In the genomic region with DNA sequence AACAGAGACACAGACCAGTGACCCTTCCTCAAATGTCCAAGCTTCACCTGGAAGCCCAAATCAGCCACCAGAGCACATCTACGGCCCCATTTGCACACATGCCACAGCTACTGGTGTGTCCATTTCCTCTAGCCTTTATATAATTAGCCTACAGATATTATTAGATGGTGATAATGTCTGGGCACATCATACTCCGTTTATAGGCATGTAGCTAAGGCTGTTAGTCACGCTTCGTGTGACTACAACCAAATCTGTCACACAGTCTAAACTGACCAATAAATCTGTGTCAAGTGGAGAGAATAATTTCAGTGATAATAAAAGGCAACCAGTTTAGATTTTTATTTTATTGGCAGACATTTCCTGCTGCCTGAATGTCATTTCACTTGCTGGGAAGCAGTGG, we compare ENCODE assay signal across 20 mouse cellular contexts.
DNase-seq lines count a peak whose midpoint lies in the region; ATAC-seq and TF ChIP-seq lines count a peak whose summit lies in the region.
"Had no signal": no experiment of that assay in that cellular context is flagged by ENCODE, and none has a peak within 500 bp of the region (broad histone marks: within the 10 kb centered on the region; RNA-seq: fewer than 3 reads in every experiment).

No protein-coding gene starts in this region.

- 88% methylated on average over 4 of the region's 4 CpGs for WGBS in heart, embryonic 11.5 days (ENCODE audit: insufficient replicate concordance)
- WGBS in midbrain, embryonic 13.5 days, result 69% methylated on average over 4 of the region's 4 CpGs
- WGBS in midbrain, embryonic 11.5 days, result 82% methylated on average over 4 of the region's 4 CpGs
- WGBS in hindbrain, postnatal 0 days, result 50% methylated on average over 4 of the region's 4 CpGs
- WGBS in neural tube, embryonic 15.5 days, result 49% methylated on average over 4 of the region's 4 CpGs

- H3K9ac ChIP-seq in heart, embryonic 11.5 days (ENCODE audit: low read depth, low read length), result no peak overlapping the region
- H3K9ac ChIP-seq in midbrain, embryonic 13.5 days (replicated peaks), result no peak overlapping the region
- no peak overlapping the region for H3K9ac ChIP-seq in midbrain, embryonic 11.5 days (ENCODE audit: low read length)
- no peak overlapping the region for H3K9ac ChIP-seq in hindbrain, postnatal 0 days (replicated peaks; ENCODE audit: low read length)
- no peak overlapping the region for H3K9ac ChIP-seq in neural tube, embryonic 15.5 days (replicated peaks)
- H3K9ac ChIP-seq: intestine, embryonic 15.5 days; limb, embryonic 12.5 days; liver, postnatal 0 days; stomach, embryonic 15.5 days had no signal

- DNase-seq in heart, adult 18-20 months, result peak; percentile 2 to 9
- DNase-seq in midbrain, embryonic 11.5 days (ENCODE audit: low spot score, missing footprints), result no peak
- no peak for DNase-seq in hindbrain, postnatal 0 days (ENCODE audit: low spot score)
- no peak for DNase-seq in lung, postnatal 14 days
- DNase-seq: adrenal gland, adult 2 months; heart, postnatal 36 days; kidney, adult 8-10 months; kidney, postnatal 10 days; liver, postnatal 0 days; lung, postnatal 10 days; thymus, postnatal 25 days had no signal

- H3K27me3 ChIP-seq in heart, embryonic 11.5 days (ENCODE audit: control insufficient read depth, insufficient read depth, low read length), result no peaks in the 10 kb centered on the region
- no peaks in the 10 kb centered on the region for H3K27me3 ChIP-seq in midbrain, embryonic 13.5 days
- no peaks in the 10 kb centered on the region for H3K27me3 ChIP-seq in midbrain, embryonic 11.5 days (ENCODE audit: control insufficient read depth, insufficient read depth, low read length)
- H3K27me3 ChIP-seq in hindbrain, postnatal 0 days (ENCODE audit: insufficient read depth, low read length), result no peaks in the 10 kb centered on the region
- no peaks in the 10 kb centered on the region for H3K27me3 ChIP-seq in neural tube, embryonic 15.5 days (replicated peaks)
- H3K27me3 ChIP-seq: intestine, embryonic 15.5 days; limb, embryonic 12.5 days; stomach, embryonic 15.5 days had no signal

- no peak overlapping the region for H3K27ac ChIP-seq in heart, embryonic 11.5 days (ENCODE audit: low read depth, low read length)
- peak overlapping the region; percentile 58; the same call in 1 of the 2 replicates for H3K27ac ChIP-seq in midbrain, embryonic 13.5 days
- no peak overlapping the region for H3K27ac ChIP-seq in midbrain, embryonic 11.5 days (ENCODE audit: low read depth, low read length)
- no peak overlapping the region for H3K27ac ChIP-seq in hindbrain, postnatal 0 days
- H3K27ac ChIP-seq in neural tube, embryonic 15.5 days (replicated peaks), result peak overlapping the region; percentile 57; the same call in 1 of the 2 replicates
- H3K27ac ChIP-seq: forebrain, embryonic 10.5 days; intestine, embryonic 15.5 days; limb, embryonic 12.5 days; stomach, embryonic 15.5 days had no signal

- no peak for TF ChIP-seq CTCF in hindbrain, postnatal 0 days (IDR thresholded peaks at IDR 0.05; ENCODE audit: low read depth)

- no peak overlapping the region for H3K4me3 ChIP-seq in heart, embryonic 11.5 days (ENCODE audit: low read depth, low read length)
- H3K4me3 ChIP-seq in midbrain, embryonic 13.5 days (replicated peaks), result no peak overlapping the region
- no peak overlapping the region for H3K4me3 ChIP-seq in midbrain, embryonic 11.5 days (ENCODE audit: low read depth, low read length)
- no peak overlapping the region for H3K4me3 ChIP-seq in hindbrain, postnatal 0 days (ENCODE audit: low read length)
- H3K4me3 ChIP-seq in neural tube, embryonic 15.5 days (replicated peaks), result no peak overlapping the region
- H3K4me3 ChIP-seq: forebrain, embryonic 10.5 days; intestine, embryonic 15.5 days; limb, embryonic 12.5 days; stomach, embryonic 15.5 days had no signal

- no peaks in the 10 kb centered on the region for H3K36me3 ChIP-seq in heart, embryonic 11.5 days (ENCODE audit: control insufficient read depth, insufficient read depth, low read length)
- no peaks in the 10 kb centered on the region for H3K36me3 ChIP-seq in midbrain, embryonic 13.5 days
- H3K36me3 ChIP-seq in midbrain, embryonic 11.5 days (ENCODE audit: control insufficient read depth, insufficient read depth, low read length), result no peaks in the 10 kb centered on the region
- no peaks in the 10 kb centered on the region for H3K36me3 ChIP-seq in hindbrain, postnatal 0 days (ENCODE audit: insufficient read depth, low read length)
- H3K36me3 ChIP-seq in neural tube, embryonic 15.5 days, result no peaks in the 10 kb centered on the region
- H3K36me3 ChIP-seq: forebrain, embryonic 10.5 days; intestine, embryonic 15.5 days; limb, embryonic 12.5 days; stomach, embryonic 15.5 days had no signal

- 0 out of 2 replicates have a peak, but pooled peaks cover 2% of the 10 kb centered on the region for H3K4me1 ChIP-seq in heart, embryonic 11.5 days (ENCODE audit: control insufficient read depth, insufficient read depth, low read length)
- peaks cover 33% of the 10 kb centered on the region for H3K4me1 ChIP-seq in midbrain, embryonic 13.5 days (replicated peaks)
- H3K4me1 ChIP-seq in midbrain, embryonic 11.5 days (ENCODE audit: control insufficient read depth, insufficient read depth, low read length), result peaks cover 5% of the 10 kb centered on the region
- peaks cover 7% of the 10 kb centered on the region for H3K4me1 ChIP-seq in hindbrain, postnatal 0 days (ENCODE audit: insufficient read depth, low read length)
- H3K4me1 ChIP-seq in neural tube, embryonic 15.5 days, result peaks cover 15% of the 10 kb centered on the region
- H3K4me1 ChIP-seq: intestine, embryonic 15.5 days; limb, embryonic 12.5 days; stomach, embryonic 15.5 days had no signal

- ATAC-seq in heart, embryonic 11.5 days (replicated peaks; ENCODE audit: insufficient number of reproducible peaks, low FRiP score, low TSS enrichment), result no peak
- no peak for ATAC-seq in midbrain, embryonic 13.5 days
- no peak for ATAC-seq in midbrain, embryonic 11.5 days (ENCODE audit: low FRiP score)
- peak; percentile 31; the same call in 1 of the 2 replicates for ATAC-seq in hindbrain, postnatal 0 days
- peak; percentile 49; the same call in 1 of the 2 replicates for ATAC-seq in neural tube, embryonic 15.5 days (ENCODE audit: low FRiP score)
- ATAC-seq: intestine, embryonic 15.5 days; liver, postnatal 0 days; Patski had no signal

- H3K4me2 ChIP-seq in heart, embryonic 11.5 days, result no peak overlapping the region
- no peak overlapping the region for H3K4me2 ChIP-seq in midbrain, embryonic 13.5 days (replicated peaks)
- no peak overlapping the region for H3K4me2 ChIP-seq in midbrain, embryonic 11.5 days
- no peak overlapping the region for H3K4me2 ChIP-seq in hindbrain, postnatal 0 days (ENCODE audit: low read depth, low read length)
- H3K4me2 ChIP-seq in neural tube, embryonic 15.5 days, result no peak overlapping the region
- H3K4me2 ChIP-seq: intestine, embryonic 15.5 days; limb, embryonic 12.5 days; liver, embryonic 11.5 days; stomach, embryonic 15.5 days had no signal

- no peaks in the 10 kb centered on the region for H3K9me3 ChIP-seq in heart, embryonic 11.5 days (replicated peaks; ENCODE audit: control insufficient read depth, low read length)
- no peaks in the 10 kb centered on the region for H3K9me3 ChIP-seq in midbrain, embryonic 13.5 days
- no peaks in the 10 kb centered on the region for H3K9me3 ChIP-seq in midbrain, embryonic 11.5 days (ENCODE audit: control insufficient read depth, low read length)
- no peaks in the 10 kb centered on the region for H3K9me3 ChIP-seq in hindbrain, postnatal 0 days (ENCODE audit: low read length)
- H3K9me3 ChIP-seq in neural tube, embryonic 15.5 days (replicated peaks), result no peaks in the 10 kb centered on the region
- H3K9me3 ChIP-seq: forebrain, embryonic 10.5 days; intestine, embryonic 15.5 days; limb, embryonic 12.5 days; stomach, embryonic 15.5 days had no signal

Comparison
In these comparisons a context has a peak if more than half of its experiments do, and no peak if none do; other contexts are left out.
1. H3K27ac ChIP-seq: peak in midbrain, embryonic 13.5 days (single experiment) and neural tube, embryonic 15.5 days (single experiment); none in heart, embryonic 11.5 days (single experiment), midbrain, embryonic 11.5 days (single experiment) and hindbrain, postnatal 0 days (single experiment).
2. DNase-seq: peak in heart, adult 18-20 months (2 of 2); none in midbrain, embryonic 11.5 days (single experiment), hindbrain, postnatal 0 days (single experiment) and lung, postnatal 14 days (single experiment).
3. ATAC-seq: peak in hindbrain, postnatal 0 days (single experiment) and neural tube, embryonic 15.5 days (single experiment); none in heart, embryonic 11.5 days (single experiment), midbrain, embryonic 13.5 days (single experiment) and midbrain, embryonic 11.5 days (single experiment).